Mouse (Mus musculus): ENCODE measurements around the gene Ano2.

GRCm38 (mm10) chr6:126080531-126080930 lies 390.3 kb downstream of the Ano2 start:
- TF ChIP-seq CTCF (conservative IDR thresholded peaks at IDR 0.05; ENCODE audit: low read length) = no peak
- TF ChIP-seq POU5F1 (IDR thresholded peaks at IDR 0.05; ENCODE audit: borderline replicate concordance, low read length) = no peak
- no peak for TF ChIP-seq NANOG (IDR thresholded peaks at IDR 0.05; ENCODE audit: borderline replicate concordance, low read length)
